In genomic region chr11:118168714-118169113, GRCm38 (mm10) we compare ENCODE assay signal across 17 mouse cellular contexts. TPM values are rescaled to one million over a fixed set of nuclear protein-coding genes. Genes with fewer than 3 reads are reported as not detected.
DNase-seq lines count a peak whose midpoint lies in the region; TF ChIP-seq lines count a peak whose summit lies in the region.
"Had no signal": no experiment of that assay in that cellular context is flagged by ENCODE, and none has a peak within 500 bp of the region (broad histone marks: within the 10 kb centered on the region; RNA-seq: fewer than 3 reads in every experiment).

No protein-coding gene starts in this region.

- DNase-seq in cerebellum, adult 2 months: peak; percentile 57 to 64
- no peak for DNase-seq in cerebellum, postnatal 14 days
- no peak for DNase-seq in layer of hippocampus, adult 2 months (ENCODE audit: low spot score in 2 of 2)
- DNase-seq in layer of hippocampus, postnatal 14 days (ENCODE audit: low spot score in 2 of 2): no peak
- peak; percentile 66 for DNase-seq in cerebellum, adult 9-10 months
- DNase-seq in cerebellum, postnatal 36 days: peak; percentile 43 to 48
- no peak for DNase-seq in liver
- DNase-seq: adrenal gland, adult 8-10 months; adrenal gland, postnatal 36 days; gastrocnemius, adult 2 months; gastrocnemius, postnatal 25 days; kidney, adult 18-20 months had no signal

- TF ChIP-seq POLR2A in cerebellum, adult 2 months (IDR thresholded peaks at IDR 0.05; ENCODE audit: borderline replicate concordance, insufficient read depth, low read length): no peak

- 30% methylated on average over 9 of the region's 9 CpGs for WGBS in cerebellum, adult 2 months

- peaks cover 56% of the 10 kb centered on the region for H3K4me1 ChIP-seq in cerebellum, adult 2 months (ENCODE audit: control insufficient read depth, insufficient read depth, low read length)
- H3K4me1 ChIP-seq: forebrain, embryonic 13.5 days had no signal

- H3K27ac ChIP-seq in cerebellum, adult 2 months (ENCODE audit: insufficient read depth, low read length): no peak overlapping the region
- 0 out of 2 replicates have a peak overlapping the region, but pooled peaks have one; percentile 5 for H3K27ac ChIP-seq in layer of hippocampus, adult 2 months
- H3K27ac ChIP-seq: forebrain, embryonic 13.5 days; gastrocnemius, adult 2 months; hindbrain, embryonic 10.5 days; hindbrain, embryonic 14.5 days; intestine, embryonic 15.5 days had no signal

- H3K27me3 ChIP-seq in cerebellum, adult 2 months (ENCODE audit: control insufficient read depth, insufficient read depth, low read length): no peaks in the 10 kb centered on the region
- H3K27me3 ChIP-seq: forebrain, embryonic 13.5 days; intestine, embryonic 15.5 days had no signal

- no peak for TF ChIP-seq CTCF in cerebellum, adult 2 months (IDR thresholded peaks at IDR 0.05; ENCODE audit: borderline replicate concordance, insufficient read depth, low read depth, low read length)
- TF ChIP-seq CTCF in layer of hippocampus, adult 2 months (conservative IDR thresholded peaks at IDR 0.05): no peak

- H3K4me3 ChIP-seq in cerebellum, adult 2 months (replicated peaks; ENCODE audit: insufficient read depth, low read depth, low read length): no peak overlapping the region
- H3K4me3 ChIP-seq in layer of hippocampus, adult 2 months: no peak overlapping the region
- H3K4me3 ChIP-seq: forebrain, embryonic 13.5 days; gastrocnemius, adult 2 months; hindbrain, embryonic 10.5 days; intestine, embryonic 15.5 days had no signal

RNA-seq across cellular contexts. Expression of gene Dnah17, which starts 38.3 kb away (rescaled TPM):
- polyA plus RNA-seq in cerebellum, adult 2 months (2012; rRNA removed): 0.03 and 0.07 TPM in 2 replicates
- under 1 TPM; 0.07 to 0.15 TPM for total RNA-seq in layer of hippocampus, adult 2 months (2021)
- under 1 TPM; 0.05 to 0.36 TPM for total RNA-seq in layer of hippocampus, postnatal 14 days (2021)
- total RNA-seq: granulocyte monocyte progenitor cell, adult 5-6 weeks had no signal

Comparison
In these comparisons a context has a peak if more than half of its experiments do, and no peak if none do; other contexts are left out.
1. DNase-seq: peak in cerebellum, adult 2 months (2 of 2), cerebellum, adult 9-10 months (single experiment) and cerebellum, postnatal 36 days (2 of 2); none in cerebellum, postnatal 14 days (0 of 2), layer of hippocampus, adult 2 months (0 of 2), layer of hippocampus, postnatal 14 days (0 of 2) and liver (single experiment).